Mouse (Mus musculus): ENCODE measurements around the gene Pabpn1l.

DNA sequence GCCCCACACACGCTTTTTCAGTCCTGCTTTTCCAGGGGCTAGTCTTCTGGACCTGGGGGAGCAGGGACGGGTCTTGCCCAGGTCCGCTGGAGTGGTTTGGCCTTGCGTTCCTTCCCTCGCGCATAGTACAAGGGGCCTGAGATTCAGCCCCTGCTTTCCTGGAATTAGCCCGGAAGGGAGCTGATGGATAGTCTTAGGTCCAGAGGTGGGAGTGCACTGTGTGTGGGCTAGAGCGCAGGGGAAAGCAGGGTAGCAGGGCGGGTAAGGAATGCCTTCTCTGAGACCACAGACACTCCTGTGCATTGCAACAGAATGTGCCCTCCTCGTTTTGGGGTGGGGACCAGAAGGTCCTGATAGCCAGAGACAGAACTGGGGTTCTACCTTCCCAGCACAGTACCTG lies 45.4 kb downstream of the Pabpn1l start:
- no peak for TF ChIP-seq GATA1 (IDR thresholded peaks at IDR 0.05; ENCODE audit: borderline replicate concordance, low read length)
- no peak for TF ChIP-seq CTCF (IDR thresholded peaks at IDR 0.05; ENCODE audit: low read depth, low read length)
- TF ChIP-seq GATA2 (IDR thresholded peaks at IDR 0.05; ENCODE audit: borderline replicate concordance, low read depth, low read length), result no peak
